Mouse (Mus musculus) brain, embryonic 14.5 days (tissue): Measurements from ENCODE around the gene Bri3.

Experiments used
- CTCF ChIP-seq: fragments of 200-500 bp; IDR thresholded peaks from 2 replicates; pipeline ENCODE4 v1.5.1; 2012; ENCODE audit warnings: inconsistent platforms, mild to moderate bottlenecking, moderate library complexity, borderline replicate concordance; ENCODE audit not compliant: insufficient read depth, insufficient read length; ENCODE audit errors: extremely low read depth
- POLR2A ChIP-seq: fragments of 200-500 bp; IDR thresholded peaks from 2 replicates; pipeline ENCODE4 v1.6.1; 2012; ENCODE audit warnings: mild to moderate bottlenecking, inconsistent platforms, borderline replicate concordance; ENCODE audit not compliant: poor library complexity, insufficient read depth, insufficient read length, severe bottlenecking; ENCODE audit errors: extremely low read depth

GRCm38 (mm10) chr5:144358592-144358917, 114.3 kb downstream of the Bri3 start:
- TF ChIP-seq CTCF = no peak
- TF ChIP-seq POLR2A = no peak
